Mouse (Mus musculus) adrenal gland, postnatal 4 days (tissue): ENCODE results near the gene Abca13. TPM values are rescaled to one million over a fixed set of nuclear protein-coding genes. Genes with fewer than 3 reads are reported as not detected.
"Not testable (repeated sequence)": the region's sequence is repeated elsewhere in the genome, so short reads cannot be mapped to it uniquely, and the experiment has no call there.

Experiments
- DNase-seq, 2 experiments: peaks; one replicate each; pipeline ENCODE4 v3.0.0; 2021 to 2022; ENCODE audit warnings: low spot score in 2 of 2, mixed read lengths in 2 of 2
- total RNA-seq, 2 experiments: library from RNA; stranded (reverse); gene quantifications; 2 replicates each; pipeline ENCODE4 v1.2.3; 2021

Gene Abca13
- total RNA-seq, 2 experiments from 2014 or later = 0.76 to 1.8 TPM

- no peak for DNase-seq
Observed at GRCm38 (mm10) chr11:9285759-9286158, 94.0 kb downstream of the Abca13 start.

- no peak for DNase-seq
Observed at GRCm38 (mm10) chr11:9291168-9291567, 99.4 kb downstream of the Abca13 start.

GRCm38 (mm10) chr11:9299615-9300014 is 107.9 kb downstream of the Abca13 start:
- DNase-seq = no peak

GRCm38 (mm10) chr11:9305450-9305849 is 113.7 kb downstream of the Abca13 start:
- no peak for DNase-seq

GRCm38 (mm10) chr11:9316545-9316944 is 124.8 kb downstream of the Abca13 start:
- no peak for DNase-seq

GRCm38 (mm10) chr11:9317076-9317929 is 125.6 kb downstream of the Abca13 start:
- DNase-seq = peak; percentile 25 to 36

GRCm38 (mm10) chr11:9338151-9338550 is 146.4 kb downstream of the Abca13 start:
- no peak for DNase-seq

- no peak for DNase-seq
Observed at GRCm38 (mm10) chr11:9347724-9348123, 156.0 kb downstream of the Abca13 start.

GRCm38 (mm10) chr11:9373160-9373559 is 181.4 kb downstream of the Abca13 start:
- DNase-seq = no peak

GRCm38 (mm10) chr11:9374426-9374825 is 182.7 kb downstream of the Abca13 start:
- DNase-seq = not testable (repeated sequence)

- DNase-seq = no peak
Observed at GRCm38 (mm10) chr11:9388520-9388919, 196.8 kb downstream of the Abca13 start.

- DNase-seq = no peak
Observed at GRCm38 (mm10) chr11:9416946-9417345, 225.2 kb downstream of the Abca13 start.

GRCm38 (mm10) chr11:9420205-9420604 is 228.5 kb downstream of the Abca13 start:
- no peak for DNase-seq

GRCm38 (mm10) chr11:9427411-9427810 is 235.7 kb downstream of the Abca13 start:
- no peak for DNase-seq

GRCm38 (mm10) chr11:9432807-9433206 is 241.1 kb downstream of the Abca13 start:
- DNase-seq = no peak

GRCm38 (mm10) chr11:9436617-9437016 is 244.9 kb downstream of the Abca13 start:
- no peak for DNase-seq

- no peak for DNase-seq
Observed at GRCm38 (mm10) chr11:9439781-9440180, 248.0 kb downstream of the Abca13 start.

- DNase-seq = no peak
Observed at GRCm38 (mm10) chr11:9441192-9441591, 249.4 kb downstream of the Abca13 start.

- DNase-seq = no peak
Observed at GRCm38 (mm10) chr11:9472400-9472799, 280.7 kb downstream of the Abca13 start.

GRCm38 (mm10) chr11:9481511-9481910 is 289.8 kb downstream of the Abca13 start:
- no peak for DNase-seq

GRCm38 (mm10) chr11:9500326-9501142 is 308.8 kb downstream of the Abca13 start:
- no peak for DNase-seq

- not testable (repeated sequence) for DNase-seq
Observed at GRCm38 (mm10) chr11:9514966-9515365, 323.2 kb downstream of the Abca13 start.
